Mouse (Mus musculus) MEL-GATA-1-ER (cell line): ENCODE results near the gene Bicral.

Source experiments
- DNase-seq: peaks from one replicate; pipeline ENCODE4 v3.0.0-alpha.2; 2012; ENCODE audit warnings: low read depth; ENCODE audit errors: extremely low read depth

Gene Bicral

DNA sequence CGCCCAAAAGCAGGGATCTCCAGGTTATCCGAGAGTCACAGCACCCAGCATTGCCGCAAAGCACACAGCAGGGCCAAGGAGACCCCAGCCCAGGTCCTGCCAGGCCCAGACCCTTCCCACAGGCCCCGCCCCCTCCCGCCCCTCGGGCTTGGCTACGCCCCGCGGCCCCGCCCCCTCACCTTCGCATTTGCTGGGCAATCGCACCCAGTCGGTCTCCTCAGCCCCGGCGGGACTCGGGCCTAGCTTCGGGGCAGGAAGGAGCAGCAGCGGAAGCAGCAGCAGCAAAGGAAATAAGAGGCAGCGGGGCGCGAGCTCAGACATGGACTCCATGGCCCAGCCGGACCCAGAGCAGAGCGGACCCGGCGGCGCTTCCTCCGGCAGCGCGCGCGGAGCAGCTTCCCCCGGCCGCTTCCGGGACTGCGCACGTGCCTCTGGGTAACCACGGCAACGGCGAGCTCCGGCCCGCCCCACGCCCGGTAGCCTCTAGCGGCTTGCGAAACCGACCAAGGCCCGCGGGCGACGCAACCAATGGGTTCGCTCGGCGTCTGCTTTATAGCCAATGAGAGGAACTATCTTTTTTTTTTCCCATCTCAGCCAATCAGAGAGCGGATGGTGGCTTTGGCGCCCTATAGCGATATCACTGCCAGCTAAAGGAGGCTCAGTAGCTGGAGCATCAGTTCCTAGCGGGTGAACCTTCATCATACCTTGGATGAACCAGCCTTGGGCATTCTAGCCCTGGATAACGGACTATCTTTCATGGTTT, 106.3 kb downstream of the Bicral start, which contains the start of gene Cnpy3:
Gene Cnpy3 (minus strand): TSS at position 421 of the 763 bp plus-strand sequence.
- DNase-seq = peak; percentile 98

DNA sequence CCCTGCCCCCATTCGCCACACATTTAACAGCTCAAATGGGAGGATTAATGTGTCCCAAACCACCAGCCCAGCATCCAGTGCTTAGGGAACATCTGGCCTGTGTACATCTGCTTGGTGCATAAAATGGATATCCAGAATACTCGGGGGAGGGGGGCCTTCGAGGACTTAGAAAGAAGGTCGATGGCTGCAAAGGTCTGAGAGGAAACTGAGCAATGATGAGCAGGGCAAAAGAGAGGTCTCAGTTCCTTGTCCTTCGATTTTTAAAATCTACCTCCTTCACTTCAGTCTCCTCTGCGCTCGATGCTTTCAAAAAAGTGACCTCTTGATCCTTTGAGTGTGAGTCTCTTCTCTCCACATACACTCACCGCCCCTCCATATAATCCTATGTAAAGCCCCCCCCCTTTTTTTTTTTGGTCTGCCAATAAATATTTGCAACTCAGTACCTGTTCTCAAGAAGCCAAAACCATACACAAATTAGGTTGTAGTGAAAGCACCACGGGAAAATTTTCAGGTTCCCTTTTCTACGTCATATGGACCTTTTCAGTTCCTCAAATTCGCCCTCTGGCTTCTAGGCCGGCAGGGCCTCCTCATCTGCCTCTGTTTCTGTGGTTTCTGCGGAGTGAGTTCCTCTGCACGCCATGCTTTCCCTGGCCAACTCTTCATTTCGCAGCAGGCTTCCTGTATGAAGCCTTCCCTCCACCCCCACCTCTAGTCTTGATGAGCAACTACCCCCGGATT, 107.1 kb downstream of the Bicral start:
- peak; percentile 94 for DNase-seq

DNA sequence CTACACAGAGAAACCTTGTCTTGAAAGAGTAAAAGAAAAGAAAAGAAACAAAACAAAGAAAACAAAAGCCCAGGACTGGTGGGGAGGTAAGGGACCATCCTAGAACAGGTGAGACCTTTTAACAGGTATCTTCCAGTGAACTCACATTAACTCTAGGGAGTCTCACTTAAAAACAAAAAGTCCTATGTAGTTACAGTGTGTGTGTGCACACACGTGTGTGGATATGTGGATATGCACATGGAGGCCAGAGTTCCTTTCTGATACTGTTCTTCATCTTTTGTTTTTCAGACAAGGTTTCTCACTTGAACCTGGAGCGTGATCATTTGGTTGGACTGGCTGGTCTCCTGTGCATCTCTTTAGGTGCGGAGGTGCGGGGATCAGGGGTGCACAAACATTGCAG, 107.7 kb downstream of the Bicral start:
- DNase-seq = no peak

DNA sequence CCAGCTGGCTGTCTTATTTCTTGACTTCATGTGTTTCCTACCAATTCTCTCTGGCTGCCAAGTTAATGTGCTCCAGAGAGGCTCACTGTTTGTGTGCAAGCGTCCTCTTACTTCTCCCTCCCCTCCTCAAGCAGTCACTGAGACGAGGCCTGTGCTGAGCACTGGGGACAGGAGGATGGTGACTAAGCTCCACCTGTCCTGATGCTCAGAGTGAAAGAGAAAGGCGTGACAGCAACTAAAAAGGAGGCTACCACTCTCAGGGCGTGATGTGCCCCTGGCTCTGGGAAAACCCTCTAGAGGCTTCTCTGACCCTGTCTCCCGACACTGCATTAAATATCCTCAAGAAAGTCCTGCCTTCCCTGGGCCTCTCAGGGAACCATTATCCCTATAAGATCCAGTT, 109.0 kb downstream of the Bicral start:
- no peak for DNase-seq
